Mouse (Mus musculus) stomach, postnatal 0 days (tissue): ENCODE measurements around the gene Abcb9.

Experiments
- CTCF ChIP-seq: IDR thresholded peaks from 2 replicates; pipeline ENCODE4 v1.5.1; 2016; ENCODE audit warnings: antibody characterized with exemption, low read depth, mild to moderate bottlenecking, moderate library complexity
- EP300 ChIP-seq: optimal IDR thresholded peaks from 2 replicates; pipeline ENCODE3; 2016; ENCODE audit warnings: antibody characterized with exemption

DNA sequence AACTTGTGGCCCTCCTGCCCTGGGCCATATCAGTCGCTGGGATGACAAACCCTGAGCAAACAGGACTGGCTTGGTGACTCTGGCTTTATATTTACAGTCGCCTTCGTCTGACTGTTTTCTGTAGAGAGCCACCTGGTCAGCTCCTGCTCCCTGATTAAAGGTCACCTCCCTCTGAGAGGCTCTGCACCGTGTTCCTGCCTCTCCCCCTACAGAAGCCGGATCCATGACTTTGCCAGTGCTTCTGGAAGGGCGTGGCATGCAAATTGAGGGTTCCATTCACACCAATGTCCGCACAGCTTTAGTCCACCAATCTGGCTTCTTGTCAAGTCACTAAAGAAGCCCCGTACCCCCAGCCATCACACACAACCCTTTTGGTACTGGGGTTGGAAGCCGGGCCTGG, 19.0 kb downstream of the Abcb9 start:
- TF ChIP-seq CTCF (0 out of 2 replicates have a peak, but pooled peaks have one; percentile 2), EP300 (no peak)
